Mouse (Mus musculus): ENCODE results near the gene Oscp1. TPM values are rescaled to one million over a fixed set of nuclear protein-coding genes. Genes with fewer than 3 reads are reported as not detected.

Gene Oscp1
- polyA plus RNA-seq, 2 experiments, result 5.8 to 13.8 TPM

DNA sequence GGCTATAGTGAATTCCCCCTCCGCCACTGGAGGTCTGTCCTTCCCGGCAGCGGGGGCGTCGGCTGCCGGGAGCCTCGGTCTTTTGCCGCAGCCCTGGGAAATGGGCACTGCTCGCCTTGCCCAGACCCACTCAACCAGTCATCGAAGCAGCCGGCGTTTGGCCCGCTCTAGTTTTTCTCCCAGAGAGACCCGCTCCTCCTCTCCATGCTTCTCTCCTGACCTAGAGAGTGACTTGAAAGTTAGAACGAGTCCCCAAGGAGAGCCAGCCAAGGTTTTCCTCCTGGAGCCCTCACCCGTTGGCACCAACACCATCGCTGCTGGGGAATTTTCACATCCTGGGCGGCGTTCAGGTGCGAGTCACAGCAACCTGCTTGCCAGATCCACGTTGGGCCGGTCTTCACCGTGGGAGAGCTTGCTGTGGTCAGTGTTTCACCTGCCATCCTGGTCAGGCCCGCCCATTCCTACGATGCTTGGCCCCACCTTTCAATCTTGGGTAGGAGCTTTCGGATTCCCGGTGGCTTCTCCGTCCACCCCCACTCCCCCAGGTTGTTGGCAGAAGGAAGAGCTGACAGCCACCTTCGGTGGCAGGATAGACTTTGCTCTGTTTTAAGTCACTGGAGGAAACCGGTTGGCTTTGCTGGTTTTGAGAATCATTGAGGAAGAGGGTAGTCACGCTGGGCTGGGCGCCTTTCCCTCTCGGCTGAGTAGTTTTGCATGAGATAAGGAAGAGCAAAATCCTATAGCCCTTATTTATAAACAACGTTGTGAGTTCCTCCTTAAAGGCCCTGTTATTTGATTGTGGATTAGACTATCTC is 46.1 kb downstream of the Oscp1 start:
- TF ChIP-seq POLR2A (IDR thresholded peaks at IDR 0.05; ENCODE audit: borderline replicate concordance, extremely low read depth, insufficient read depth, insufficient read length), result no peak
- H3K9ac ChIP-seq (ENCODE audit: low read depth, low read length, severe bottlenecking), result peak overlapping the region; percentile 79
- H3K27me3 ChIP-seq (ENCODE audit: control insufficient read depth, insufficient read depth, low read length), result no peaks in the 10 kb centered on the region
- peaks cover 22% of the 10 kb centered on the region for H3K4me1 ChIP-seq (ENCODE audit: control insufficient read depth, insufficient read depth, low read length)
- H3K36me3 ChIP-seq (ENCODE audit: control insufficient read depth, insufficient read depth, low read length), result peaks cover 3% of the 10 kb centered on the region; the same call in 1 of the 2 replicates
- no peak for ATAC-seq (ENCODE audit: low FRiP score, low read depth)
- H3K9me3 ChIP-seq (ENCODE audit: control insufficient read depth, low read length), result no peaks in the 10 kb centered on the region
- H3K27ac ChIP-seq (replicated peaks; ENCODE audit: low read depth, low read length), result no peak overlapping the region
- peak overlapping the region; percentile 85 for H3K4me2 ChIP-seq (replicated peaks; ENCODE audit: low read depth, low read length, severe bottlenecking)
- H3K4me3 ChIP-seq (replicated peaks; ENCODE audit: low read length), result peak overlapping the region; percentile 95
- DNase-seq (ENCODE audit: low spot score), result no peak
- 4% methylated on average over 34 of the region's 34 CpGs for WGBS

DNA sequence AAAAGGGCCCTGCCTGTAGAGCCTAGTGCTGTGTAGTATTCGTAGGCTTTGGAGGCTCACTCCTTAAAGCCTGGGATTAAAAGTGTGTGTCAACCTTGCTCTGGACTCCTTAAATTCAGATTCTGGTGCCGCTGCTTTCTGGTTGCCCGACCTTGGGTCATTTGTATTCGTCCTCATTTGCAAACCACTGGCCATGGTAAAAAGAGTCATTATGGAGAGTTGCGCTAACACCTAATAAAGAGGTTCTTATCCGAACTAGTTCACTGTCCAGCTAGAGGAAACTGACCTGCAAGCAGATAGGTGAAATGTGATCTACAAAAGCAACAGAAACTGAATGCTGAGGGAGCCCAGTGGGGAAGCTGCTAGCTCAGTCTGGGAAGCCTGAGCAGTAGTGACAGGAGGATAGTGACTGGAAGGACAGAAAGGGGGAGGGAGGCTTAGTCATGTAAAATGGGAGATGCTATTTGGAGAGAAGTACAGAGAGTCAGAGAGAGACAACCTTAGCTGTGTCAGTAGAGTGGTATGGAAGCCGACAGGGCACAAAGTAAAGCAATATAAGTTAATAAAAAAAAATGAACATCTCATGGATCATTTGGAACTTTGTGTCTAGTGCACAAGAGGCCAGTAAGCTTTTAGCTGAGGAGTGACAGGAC is 46.9 kb downstream of the Oscp1 start:
- peaks cover 29% of the 10 kb centered on the region for H3K4me1 ChIP-seq (ENCODE audit: control insufficient read depth, insufficient read depth, low read length)
- H3K27me3 ChIP-seq (ENCODE audit: control insufficient read depth, insufficient read depth, low read length), result no peaks in the 10 kb centered on the region
- no peak overlapping the region for H3K27ac ChIP-seq (replicated peaks; ENCODE audit: low read depth, low read length)
- no peak for ATAC-seq (ENCODE audit: low FRiP score, low read depth)
- no peak for DNase-seq (ENCODE audit: low spot score)
- H3K9ac ChIP-seq (ENCODE audit: low read depth, low read length, severe bottlenecking), result no peak overlapping the region
- WGBS, result 59% methylated on average over 7 of the region's 7 CpGs
- no peak for TF ChIP-seq POLR2A (IDR thresholded peaks at IDR 0.05; ENCODE audit: borderline replicate concordance, extremely low read depth, insufficient read depth, insufficient read length)
- 0 out of 2 replicates have a peak overlapping the region, but pooled peaks have one; percentile 95 for H3K4me3 ChIP-seq (replicated peaks; ENCODE audit: low read length)
- peak overlapping the region; percentile 85; the same call in 1 of the 2 replicates for H3K4me2 ChIP-seq (replicated peaks; ENCODE audit: low read depth, low read length, severe bottlenecking)
- H3K9me3 ChIP-seq (ENCODE audit: control insufficient read depth, low read length), result no peaks in the 10 kb centered on the region
- H3K36me3 ChIP-seq (ENCODE audit: control insufficient read depth, insufficient read depth, low read length), result no peaks in the 10 kb centered on the region

DNA sequence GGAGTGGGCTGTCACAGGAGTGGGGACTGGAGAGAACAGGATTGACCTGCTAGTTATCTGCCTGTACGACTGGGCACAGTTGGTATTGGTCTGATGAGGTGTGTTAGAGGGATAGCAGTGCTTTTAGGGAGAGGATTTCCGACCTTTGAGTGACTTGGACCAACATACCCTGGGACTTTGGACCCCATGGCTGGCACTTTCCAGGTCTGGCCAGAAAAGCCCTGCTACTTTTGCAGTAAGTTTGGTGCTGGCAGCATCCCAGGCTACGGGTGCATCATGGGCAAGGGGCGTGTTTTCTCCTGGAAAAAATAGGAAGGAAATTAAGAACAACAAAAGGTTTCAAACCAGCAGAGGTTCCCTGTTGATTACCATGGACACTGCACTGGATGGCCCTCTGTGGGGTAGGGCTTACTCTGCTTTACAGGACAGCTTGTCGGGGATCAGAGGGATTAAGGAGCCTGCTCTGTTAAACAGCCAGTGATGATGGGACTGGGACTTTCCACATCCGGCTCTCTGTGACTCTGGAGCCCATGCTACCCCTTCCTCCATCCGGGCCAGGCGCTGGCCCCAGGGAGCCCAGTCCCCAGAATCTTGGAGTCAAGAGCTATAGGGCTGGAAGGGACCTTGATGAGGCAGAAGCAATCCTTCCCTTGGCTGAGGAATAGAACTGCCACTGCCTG is 49.8 kb downstream of the Oscp1 start:
- Histone ChIP-seq H3K36me3 (ENCODE audit: control insufficient read depth, insufficient read depth, low read length) (no peaks in the 10 kb centered on the region), H3K4me1 (ENCODE audit: control insufficient read depth, insufficient read depth, low read length) (peaks cover 32% of the 10 kb centered on the region), H3K27me3 (ENCODE audit: control insufficient read depth, insufficient read depth, low read length) (no peaks in the 10 kb centered on the region), H3K9ac (ENCODE audit: low read depth, low read length, severe bottlenecking) (no peak overlapping the region), H3K4me2 (replicated peaks; ENCODE audit: low read depth, low read length, severe bottlenecking) (no peak overlapping the region), H3K27ac (replicated peaks; ENCODE audit: low read depth, low read length) (no peak overlapping the region), H3K4me3 (replicated peaks; ENCODE audit: low read length) (no peak overlapping the region), H3K9me3 (ENCODE audit: control insufficient read depth, low read length) (no peaks in the 10 kb centered on the region)
- ATAC-seq (ENCODE audit: low FRiP score, low read depth) (no peak), DNase-seq (ENCODE audit: low spot score) (no peak)
- no peak for TF ChIP-seq POLR2A (IDR thresholded peaks at IDR 0.05; ENCODE audit: borderline replicate concordance, extremely low read depth, insufficient read depth, insufficient read length)
- WGBS, result 46% methylated on average over 8 of the region's 8 CpGs

DNA sequence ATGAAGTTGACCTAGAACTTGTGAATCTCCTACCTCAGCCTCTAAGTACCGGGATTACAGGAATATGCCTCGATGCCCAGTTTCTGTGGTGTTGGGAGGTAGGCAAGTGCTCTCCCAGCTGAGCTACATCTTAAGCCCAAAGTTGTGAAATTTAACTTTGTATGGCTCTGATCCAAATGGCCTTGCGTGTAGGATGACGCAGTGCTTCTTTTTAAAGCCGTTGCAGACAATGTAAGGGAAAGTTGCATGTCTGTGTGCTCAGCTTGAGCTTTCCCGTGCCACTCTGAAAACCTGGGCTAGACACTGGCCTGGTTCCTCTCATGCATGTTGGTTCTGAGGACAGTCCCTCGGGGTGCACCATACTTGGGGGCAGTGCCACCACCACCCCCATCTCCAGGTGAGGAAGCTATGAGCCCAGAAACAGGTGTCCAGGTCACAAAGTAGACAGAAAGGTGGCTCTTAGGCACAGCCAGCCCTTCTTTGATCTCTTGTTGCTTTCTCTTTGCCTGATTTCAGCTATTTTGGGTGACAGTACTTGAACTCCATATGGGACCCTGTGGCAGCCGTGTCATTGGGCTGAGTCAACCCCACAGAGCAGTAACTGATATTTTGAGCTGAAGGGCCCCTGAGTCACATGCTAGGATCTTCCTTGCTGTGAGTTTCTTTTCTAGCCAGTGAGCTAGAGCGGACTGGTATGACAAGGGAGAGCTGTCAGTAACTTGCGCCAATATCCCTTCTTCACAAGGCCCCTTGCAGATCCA is 51.4 kb downstream of the Oscp1 start:
- 71% methylated on average over 10 of the region's 10 CpGs for WGBS
- no peak overlapping the region for H3K4me3 ChIP-seq (replicated peaks; ENCODE audit: low read length)
- no peaks in the 10 kb centered on the region for H3K27me3 ChIP-seq (ENCODE audit: control insufficient read depth, insufficient read depth, low read length)
- ATAC-seq (ENCODE audit: low FRiP score, low read depth) (no peak), DNase-seq (ENCODE audit: low spot score) (no peak)
- no peak for TF ChIP-seq POLR2A (IDR thresholded peaks at IDR 0.05; ENCODE audit: borderline replicate concordance, extremely low read depth, insufficient read depth, insufficient read length)
- H3K4me2 ChIP-seq (replicated peaks; ENCODE audit: low read depth, low read length, severe bottlenecking), result peak overlapping the region; percentile 36; the same call in 1 of the 2 replicates
- no peaks in the 10 kb centered on the region for H3K9me3 ChIP-seq (ENCODE audit: control insufficient read depth, low read length)
- peaks cover 27% of the 10 kb centered on the region for H3K4me1 ChIP-seq (ENCODE audit: control insufficient read depth, insufficient read depth, low read length)
- peak overlapping the region; percentile 53 for H3K27ac ChIP-seq (replicated peaks; ENCODE audit: low read depth, low read length)
- H3K36me3 ChIP-seq (ENCODE audit: control insufficient read depth, insufficient read depth, low read length), result no peaks in the 10 kb centered on the region
- no peak overlapping the region for H3K9ac ChIP-seq (ENCODE audit: low read depth, low read length, severe bottlenecking)

All from limb, embryonic 14.5 days (tissue).